Mouse (Mus musculus): ENCODE results near the gene Trem2.

- TF ChIP-seq POLR2A (IDR thresholded peaks at IDR 0.05; ENCODE audit: control insufficient read depth, extremely low read depth, insufficient read depth, low read length, poor library complexity) (no peak), CTCF (IDR thresholded peaks at IDR 0.05; ENCODE audit: borderline replicate concordance, control insufficient read depth, extremely low read depth, insufficient read depth, low read length, poor library complexity) (no peak)
These were observed 19.5 kb upstream of the Trem2 start for GRCm38 (mm10) chr17:48326656-48327055.

Data from thymus, adult 2 months (tissue).